Mouse (Mus musculus) stomach, postnatal 0 days (tissue): ENCODE data around the gene Klk4.

ENCODE experiments used
- CTCF ChIP-seq: IDR thresholded peaks from 2 replicates; pipeline ENCODE4 v1.5.1; 2016; ENCODE audit warnings: antibody characterized with exemption, low read depth, mild to moderate bottlenecking, moderate library complexity
- EP300 ChIP-seq: optimal IDR thresholded peaks from 2 replicates; pipeline ENCODE3; 2016; ENCODE audit warnings: antibody characterized with exemption

DNA sequence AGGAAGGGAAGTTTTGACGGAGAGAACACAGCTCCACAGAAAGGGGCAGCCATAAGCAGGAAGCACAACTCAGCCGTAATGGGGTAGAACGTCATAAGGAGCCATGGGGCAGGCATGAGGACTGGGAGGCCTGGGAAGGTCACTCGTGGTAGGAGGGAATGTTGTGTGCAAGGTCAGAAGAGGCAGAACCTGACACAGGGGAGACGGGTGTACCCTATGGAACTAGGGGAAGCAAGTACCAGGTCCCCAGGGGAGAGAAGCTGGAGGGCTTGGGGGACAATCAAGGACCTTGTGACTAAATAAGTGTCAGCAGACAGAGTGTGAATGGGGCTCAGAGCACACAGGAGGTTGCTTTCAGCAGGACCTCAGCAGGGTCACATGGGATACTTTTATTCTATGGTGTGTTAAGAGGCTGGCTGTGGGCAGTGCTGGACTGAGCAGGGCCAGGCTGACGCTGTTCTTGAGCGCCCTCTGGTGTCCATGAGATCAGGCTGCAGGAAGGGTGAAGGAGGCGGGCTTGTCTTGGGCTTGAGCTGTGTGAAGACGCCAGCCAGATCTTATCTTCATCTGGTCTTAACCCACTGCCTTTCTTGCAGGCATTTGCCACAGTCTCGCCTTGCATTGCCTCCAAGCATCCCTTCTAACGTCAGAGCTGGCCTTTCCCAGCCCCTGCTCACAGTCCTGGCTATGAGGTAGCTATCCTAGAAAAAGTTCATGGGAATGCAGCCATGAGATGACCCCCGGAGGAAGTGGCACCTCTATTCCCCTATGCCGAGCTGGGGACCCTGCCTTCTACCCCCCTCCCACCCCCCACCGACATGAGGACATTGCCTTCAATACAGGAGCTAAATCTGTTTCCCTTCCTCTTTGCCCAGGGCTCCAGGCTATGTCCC lies 38.8 kb downstream of the Klk4 start:
- TF ChIP-seq CTCF = peak; percentile 92
- TF ChIP-seq EP300 = no peak
